Mouse (Mus musculus) lung, adult 2 months (tissue): ENCODE results near the gene Zfp212. TPM values are rescaled to one million over a fixed set of nuclear protein-coding genes. Genes with fewer than 3 reads are reported as not detected.
A peak's percentile ranks its signal among the peaks of the same experiment; 100 is the strongest.

Experiments used
- DNase-seq: peaks from one replicate; pipeline ENCODE4 v3.0.0; 2022
- H3K4me1 ChIP-seq: fragments of 200-500 bp; 2 replicates; pipeline ENCODE4 v1.6.1; 2011; ENCODE audit warnings: low read length; ENCODE audit not compliant: control insufficient read depth, insufficient read depth
- H3K4me3 ChIP-seq: fragments of 200-500 bp; replicated peaks from 2 replicates; pipeline ENCODE3; 2011; ENCODE audit warnings: low read depth, mild to moderate bottlenecking, control low read depth, low read length; ENCODE audit errors: extremely low read depth
- CTCF ChIP-seq: fragments of 200-500 bp; IDR thresholded peaks from 2 replicates; pipeline ENCODE4 v1.5.1; 2011; ENCODE audit warnings: mild to moderate bottlenecking, low read length, control low read depth; ENCODE audit not compliant: insufficient read depth
- POLR2A ChIP-seq: fragments of 200-500 bp; IDR thresholded peaks from 2 replicates; pipeline ENCODE4 v1.6.1; 2011; ENCODE audit warnings: low read depth, mild to moderate bottlenecking, control low read depth, low read length, borderline replicate concordance; ENCODE audit errors: extremely low read depth
- WGBS: fragments of 180-500 bp; shearing (Covaris S2); methylation state at CpG from one replicate; pipeline ENCODE4 v1.1.7; 2018; 5-methylcytosine and 5-hydroxymethylcytosine counted together
- polyA plus RNA-seq: library from polyadenylated mRNA; depleted of rRNA; stranded (reverse); fragments of >200 nt; gene quantifications from 2 replicates; pipeline ENCODE4 v1.2.3, GENCODE M21; 2012; rRNA removed

The Zfp212 gene
- 11.6 and 12.1 TPM in 2 replicates for polyA plus RNA-seq

DNA sequence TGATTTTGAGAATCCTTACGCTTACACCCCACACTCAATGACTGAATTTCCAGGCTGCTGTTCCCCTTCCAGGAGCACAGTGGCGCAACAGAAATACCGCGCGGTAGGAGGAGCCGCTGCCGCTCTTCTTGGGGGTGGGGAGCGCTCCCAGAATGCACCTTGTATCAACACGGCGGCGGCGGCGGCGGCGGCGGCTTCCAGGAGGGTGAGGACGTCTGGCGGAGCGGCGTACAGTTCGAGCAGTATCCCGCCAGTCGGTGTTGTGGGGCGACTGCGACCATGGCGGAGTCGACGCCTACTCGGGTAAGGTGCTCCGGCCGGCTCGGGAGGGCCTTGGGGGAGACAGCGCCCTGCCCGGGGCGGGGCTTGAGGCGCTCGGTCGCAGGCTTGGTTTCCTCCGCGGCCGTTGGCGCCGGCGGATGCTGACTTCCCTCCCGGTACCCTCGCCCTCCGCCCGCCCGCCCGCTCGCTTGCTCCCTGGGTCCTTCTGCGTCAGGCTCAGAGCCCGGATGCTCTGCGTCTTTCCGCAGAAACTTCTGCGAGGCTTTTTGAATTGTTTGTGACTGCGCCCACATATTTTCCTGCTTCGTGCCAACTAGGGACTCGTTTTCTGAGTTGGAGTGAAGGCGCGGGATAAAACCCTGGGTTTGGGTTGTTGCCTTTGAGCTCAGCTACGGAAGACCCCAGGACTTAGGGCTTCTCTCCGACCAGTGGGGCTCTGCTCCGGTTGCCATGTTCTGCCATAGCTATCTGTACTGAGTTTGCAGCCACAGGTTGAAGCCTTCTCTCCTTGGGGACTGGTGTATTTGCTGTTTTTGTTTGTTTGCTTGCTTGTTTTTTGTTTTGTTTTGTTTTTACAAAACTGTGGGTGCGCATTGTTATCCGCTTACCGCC is at the start of gene Zfp212:
Gene Zfp212, plus strand, starts transcription at position 30 of the 894 bp plus-strand sequence.
- under 1% methylated on average over 66 of the region's 67 CpGs for WGBS
- H3K4me3 ChIP-seq = peak within 1 kb of the TSS; percentile 95
- peak; percentile 52 for TF ChIP-seq CTCF
- peak; percentile 81 for TF ChIP-seq POLR2A
- DNase-seq = peak; percentile 87
- peaks cover 11% of the 10 kb centered on the region for H3K4me1 ChIP-seq

DNA sequence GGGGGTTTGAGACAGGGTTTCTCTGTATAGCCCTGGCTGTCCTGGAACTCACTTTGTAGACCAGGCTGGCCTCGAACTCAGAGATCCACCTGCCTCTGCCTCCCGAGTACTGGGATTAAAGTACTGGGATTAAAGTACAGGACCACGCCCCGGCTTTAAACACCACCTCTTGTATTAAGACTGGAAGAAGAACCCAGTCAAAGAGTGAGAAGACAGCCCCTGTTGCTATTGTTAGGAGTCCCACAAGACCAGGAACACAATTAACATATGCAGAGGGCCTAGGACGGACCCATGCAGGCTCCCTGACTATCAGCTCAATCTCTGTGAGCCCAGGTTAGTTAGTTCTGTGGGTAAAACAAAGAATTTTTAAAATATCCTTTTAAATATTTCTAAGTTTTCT is 48.0 kb upstream of the Zfp212 start:
- H3K4me1 ChIP-seq = no peaks in the 10 kb centered on the region
- DNase-seq = no peak
- H3K4me3 ChIP-seq = no peak overlapping the region
- TF ChIP-seq CTCF = no peak
- TF ChIP-seq POLR2A = no peak
- WGBS = 91% methylated on average over 5 of the region's 5 CpGs

DNA sequence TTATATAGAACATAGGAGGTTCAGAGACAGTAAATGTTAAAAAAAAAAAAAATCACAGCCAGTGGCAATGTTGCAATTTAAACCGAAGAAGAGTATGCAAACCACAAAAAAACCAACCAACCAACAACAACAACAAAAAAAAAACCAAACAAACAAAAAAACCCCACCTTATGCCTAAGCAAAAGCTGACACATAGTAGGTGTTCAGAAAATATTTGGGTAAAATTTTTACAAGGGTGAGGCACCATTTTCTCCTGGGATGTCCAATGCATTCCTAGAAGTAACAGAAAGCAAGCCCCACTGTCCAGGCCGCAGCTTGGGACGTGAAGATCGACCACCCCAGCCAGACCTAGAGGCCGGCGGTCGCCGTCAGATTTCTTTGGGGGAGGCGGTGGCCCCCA is 43.2 kb upstream of the Zfp212 start, which contains the start of gene Zfp282:
Gene Zfp282, plus strand, starts transcription at position 147 of the 400 bp plus-strand sequence.
- 4% methylated on average over 9 of the region's 9 CpGs for WGBS
- Histone ChIP-seq H3K4me3 (peak within 1 kb of the TSS; percentile 94), H3K4me1 (peaks cover 13% of the 10 kb centered on the region; the same call in 1 of the 2 replicates)
- TF ChIP-seq POLR2A (no peak), CTCF (no peak)
- no peak for DNase-seq

DNA sequence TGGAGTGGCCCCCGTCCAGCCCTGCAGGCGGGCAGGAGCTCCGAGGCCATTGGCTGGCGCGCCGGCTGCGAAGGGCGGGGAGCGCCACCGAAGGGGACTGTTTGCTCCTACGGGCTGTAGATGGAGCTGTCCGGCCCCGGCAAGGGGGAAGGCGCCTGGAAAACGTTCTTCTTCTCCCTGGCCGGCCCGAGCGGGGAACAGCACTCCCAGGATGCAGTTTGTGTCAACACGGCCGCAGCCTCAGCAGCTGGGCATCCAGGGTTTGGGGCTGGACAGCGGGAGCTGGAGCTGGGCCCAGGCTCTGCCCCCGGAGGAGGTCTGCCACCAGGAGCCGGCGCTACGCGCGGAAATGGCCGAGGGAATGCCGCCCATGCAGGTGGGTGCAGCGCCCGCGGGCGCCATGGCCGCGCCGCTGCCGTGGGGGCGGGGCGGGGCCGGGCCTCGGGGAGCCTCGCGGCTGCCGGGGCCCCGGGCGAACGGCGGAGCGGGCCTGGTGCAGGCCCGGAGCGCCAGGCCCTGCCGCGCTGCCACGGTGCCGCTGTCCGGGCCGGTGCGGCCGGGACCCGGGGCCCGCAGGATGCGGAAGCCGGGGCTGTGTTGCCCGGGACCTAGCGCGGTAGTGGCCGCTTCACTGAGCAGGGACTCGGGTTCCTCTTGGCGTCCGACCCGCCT is 42.7 kb upstream of the Zfp212 start:
- DNase-seq = peak; percentile 91
- WGBS = under 1% methylated on average over 69 of the region's 71 CpGs
- H3K4me3 ChIP-seq = peak overlapping the region; percentile 94
- peaks cover 13% of the 10 kb centered on the region; the same call in 1 of the 2 replicates for H3K4me1 ChIP-seq
- peak; percentile 68; the same call in 1 of the 2 replicates for TF ChIP-seq POLR2A
- TF ChIP-seq CTCF = peak; percentile 41

DNA sequence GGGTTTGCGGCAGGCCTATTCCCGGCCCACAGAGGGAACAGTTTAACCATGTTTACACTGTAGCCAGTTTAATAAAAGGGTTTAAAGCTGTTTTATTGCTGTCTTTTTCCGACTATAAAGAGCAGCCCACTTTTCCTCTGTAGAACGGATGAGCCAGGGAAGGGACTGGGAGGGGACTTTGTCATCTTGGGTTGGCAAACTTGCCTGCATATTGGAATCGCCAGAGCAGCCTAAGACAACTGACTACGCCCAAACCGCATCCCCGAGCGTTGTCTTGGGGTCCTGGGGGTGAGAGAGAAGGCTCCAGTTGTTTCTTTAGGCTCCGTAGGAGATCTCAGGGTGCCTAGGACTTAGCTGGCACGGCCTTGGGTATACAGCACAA is 42.2 kb upstream of the Zfp212 start:
- H3K4me3 ChIP-seq = peak overlapping the region; percentile 94
- no peak for DNase-seq
- TF ChIP-seq POLR2A = no peak
- TF ChIP-seq CTCF = no peak
- 2% methylated on average over 11 of the region's 11 CpGs for WGBS
- H3K4me1 ChIP-seq = peaks cover 13% of the 10 kb centered on the region; the same call in 1 of the 2 replicates

DNA sequence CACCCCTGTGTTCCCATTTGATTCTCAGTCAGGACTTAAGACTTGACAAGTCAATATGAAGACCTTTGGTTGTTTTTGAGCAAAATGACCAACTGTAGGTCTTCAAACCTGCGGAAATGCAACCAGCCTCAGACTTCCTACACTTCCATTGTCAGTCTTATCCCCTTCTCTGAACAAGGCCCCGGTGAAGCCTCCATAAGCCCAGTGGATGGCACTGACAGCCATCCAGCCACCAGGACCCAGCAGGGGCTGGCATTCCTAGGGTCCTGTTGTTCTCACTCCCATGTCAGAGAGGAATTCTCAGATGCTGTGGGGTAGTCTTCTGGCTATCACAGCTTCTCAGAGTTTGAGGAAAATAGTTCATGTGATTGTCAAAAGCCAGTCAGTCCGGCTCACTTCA is 41.7 kb upstream of the Zfp212 start:
- 35% methylated on average over 3 of the region's 3 CpGs for WGBS
- H3K4me3 ChIP-seq = peak overlapping the region; percentile 94
- TF ChIP-seq POLR2A (no peak), CTCF (no peak)
- peaks cover 13% of the 10 kb centered on the region; the same call in 1 of the 2 replicates for H3K4me1 ChIP-seq
- no peak for DNase-seq

DNA sequence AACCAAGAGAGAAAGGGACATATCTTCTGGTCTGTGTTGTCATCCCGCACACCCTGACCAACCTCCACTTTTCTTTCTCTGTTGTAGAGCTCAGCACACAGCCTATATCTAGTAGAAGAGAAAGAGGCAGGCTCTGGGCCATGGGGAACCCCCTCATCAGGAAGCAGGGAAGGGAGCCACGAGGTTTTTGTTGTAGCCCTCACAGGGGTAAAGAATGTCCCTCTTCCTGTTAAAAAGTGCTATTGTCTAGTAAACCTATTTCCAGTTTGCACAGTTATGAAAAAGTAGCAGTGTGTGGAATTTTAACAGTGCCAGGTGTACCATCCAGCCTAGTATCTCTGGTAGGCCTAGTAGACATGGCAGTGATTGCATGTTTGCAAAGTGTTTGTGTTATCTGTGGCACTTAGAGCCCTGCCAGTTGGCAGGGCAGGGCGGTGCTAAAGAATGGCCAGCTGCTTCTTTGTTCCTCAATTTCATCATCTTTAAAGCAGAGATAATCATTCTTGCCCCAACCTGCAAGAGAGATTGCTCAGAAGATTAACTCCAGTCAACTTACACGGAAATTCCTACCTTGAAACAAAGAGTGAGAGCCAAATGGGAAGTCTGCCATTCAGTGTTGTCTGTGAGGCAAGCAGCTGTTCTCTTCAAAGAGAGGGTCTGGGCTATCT is 41.1 kb upstream of the Zfp212 start:
- TF ChIP-seq CTCF (no peak), POLR2A (no peak)
- 31% methylated on average over 4 of the region's 4 CpGs for WGBS
- no peak overlapping the region for H3K4me3 ChIP-seq
- H3K4me1 ChIP-seq = peaks cover 13% of the 10 kb centered on the region; the same call in 1 of the 2 replicates
- no peak for DNase-seq

DNA sequence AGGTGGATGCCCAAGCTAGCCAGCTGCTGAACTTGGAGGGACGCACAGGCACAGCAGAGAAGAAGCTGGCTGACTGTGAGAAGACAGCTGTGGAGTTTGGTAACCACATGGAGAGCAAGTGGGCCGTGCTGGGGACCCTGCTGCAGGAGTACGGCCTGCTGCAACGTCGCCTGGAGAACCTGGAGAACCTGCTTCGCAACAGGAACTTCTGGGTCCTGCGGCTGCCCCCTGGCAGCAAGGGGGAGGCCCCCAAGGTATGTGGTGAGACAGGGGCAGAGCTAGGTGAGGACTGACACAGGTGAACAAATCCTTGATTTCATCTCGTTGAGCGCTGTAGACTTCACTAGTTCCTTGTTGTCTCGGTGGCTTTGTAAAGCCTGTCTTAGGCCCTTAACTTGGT is 40.1 kb upstream of the Zfp212 start:
- H3K4me1 ChIP-seq = peaks cover 13% of the 10 kb centered on the region; the same call in 1 of the 2 replicates
- no peak for TF ChIP-seq CTCF
- TF ChIP-seq POLR2A = no peak
- WGBS = 85% methylated on average over 10 of the region's 10 CpGs
- no peak for DNase-seq
- no peak overlapping the region for H3K4me3 ChIP-seq

DNA sequence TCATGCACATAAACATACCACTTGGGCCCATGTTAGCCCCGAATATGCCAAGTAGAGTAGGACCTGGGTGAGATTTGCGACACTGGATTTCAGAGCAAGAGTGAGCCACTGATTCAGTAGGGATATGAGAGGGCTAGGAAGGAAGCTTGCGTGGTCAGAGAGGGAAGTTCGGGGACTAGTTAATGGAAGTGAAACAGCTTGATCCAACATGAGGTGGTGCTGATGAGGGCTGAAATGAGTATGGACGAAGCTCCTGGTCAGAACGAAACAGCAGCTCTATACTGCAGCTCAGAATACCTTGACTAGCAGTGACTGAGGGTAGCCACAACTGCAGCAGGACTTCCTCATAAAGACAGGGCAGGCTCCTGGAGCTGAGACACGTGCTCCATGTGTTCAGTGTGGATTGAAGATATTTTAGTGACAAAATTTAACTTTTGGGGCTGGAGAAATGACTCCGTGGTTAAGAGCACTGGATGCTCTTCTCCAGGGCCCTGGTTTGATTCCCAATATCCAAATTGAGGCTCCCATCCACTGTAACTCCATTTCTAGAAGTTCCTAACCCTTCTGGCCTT is 31.4 kb upstream of the Zfp212 start:
- WGBS = 77% methylated on average over 8 of the region's 8 CpGs
- DNase-seq = no peak
- TF ChIP-seq POLR2A (no peak), CTCF (no peak)
- H3K4me1 ChIP-seq = no peaks in the 10 kb centered on the region
- H3K4me3 ChIP-seq = no peak overlapping the region
